Mouse (Mus musculus) subcutaneous adipose tissue, adult 2 months (tissue): ENCODE results near the gene Cdk12. TPM values are rescaled to one million over a fixed set of nuclear protein-coding genes. Genes with fewer than 3 reads are reported as not detected.

Experiments used
- polyA plus RNA-seq: library from polyadenylated mRNA; depleted of rRNA; stranded (reverse); fragments of >200 nt; gene quantifications from 2 replicates; pipeline ENCODE4 v1.2.3, GENCODE M21; 2012; ENCODE audit warnings: low replicate concordance; rRNA removed

The Cdk12 gene
- polyA plus RNA-seq = 12.8 and 19.3 TPM in 2 replicates

GRCm38 (mm10) chr11:98202641-98203350 is at the start of gene Cdk12:
Cdk12 (plus strand) TSS chr11:98203059.

GRCm38 (mm10) chr11:98192901-98193805 is 9.7 kb upstream of the Cdk12 start, which contains the start of gene Med1:
Med1 (minus strand) TSS chr11:98193293.

Other genes with a start within 250 kb of the Cdk12 start
- gene Plxdc1, start 216.6 kb upstream of the Cdk12 start, polyA plus RNA-seq = 3.9 and 8.7 TPM in 2 replicates
- 2.8 and 5.9 TPM in 2 replicates for gene Arl5c, start 206.9 kb upstream of the Cdk12 start, polyA plus RNA-seq
- gene Cacnb1, start 180.0 kb upstream of the Cdk12 start, polyA plus RNA-seq = 6.9 and 35.2 TPM in 2 replicates
- gene Rpl19, start 176.3 kb upstream of the Cdk12 start, polyA plus RNA-seq = 558 and 1,241 TPM in 2 replicates
- gene Stac2, start 149.6 kb upstream of the Cdk12 start, polyA plus RNA-seq = 1.2 and 3.1 TPM in 2 replicates
- 25.0 and 26.4 TPM in 2 replicates for gene Fbxl20, start 52.7 kb upstream of the Cdk12 start, polyA plus RNA-seq
- 14.6 and 19.2 TPM in 2 replicates for gene Med1, start 9.8 kb upstream of the Cdk12 start, polyA plus RNA-seq
- not detected in 2 replicates for gene Neurod2, start 126.6 kb downstream of the Cdk12 start, polyA plus RNA-seq
- gene Ppp1r1b, start 145.3 kb downstream of the Cdk12 start, polyA plus RNA-seq = 0.16 and 2.8 TPM in 2 replicates
- 59.8 and 72.5 TPM in 2 replicates for gene Stard3, start 155.3 kb downstream of the Cdk12 start, polyA plus RNA-seq
- gene Tcap, start 180.8 kb downstream of the Cdk12 start, polyA plus RNA-seq = 0.26 and 1.4 TPM in 2 replicates
- gene Pnmt, start 183.4 kb downstream of the Cdk12 start, polyA plus RNA-seq = not detected in 2 replicates
- gene Pgap3, start 197.4 kb downstream of the Cdk12 start, polyA plus RNA-seq = 8.2 and 20.1 TPM in 2 replicates
- gene Erbb2, start 209.4 kb downstream of the Cdk12 start, polyA plus RNA-seq = 9.8 and 37.8 TPM in 2 replicates
- gene Mien1, start 235.9 kb downstream of the Cdk12 start, polyA plus RNA-seq = 76.2 and 117 TPM in 2 replicates
- 5.4 and 31.8 TPM in 2 replicates for gene Grb7, start 243.3 kb downstream of the Cdk12 start, polyA plus RNA-seq